Mouse (Mus musculus) thymus, postnatal 0 days (tissue): ENCODE data around the gene Fthl17a. TPM values are rescaled to one million over a fixed set of nuclear protein-coding genes. Genes with fewer than 3 reads are reported as not detected.
A peak's percentile ranks its signal among the peaks of the same experiment; 100 is the strongest.

Experiments
- DNase-seq: peaks from one replicate; pipeline ENCODE4 v3.0.0-alpha.2; 2015; ENCODE audit warnings: low spot score
- polyA plus RNA-seq: library from polyadenylated mRNA; unstranded; fragments of >200 nt; fragmentation: Nextera tagmentation; extraction: Ambion mirVana; gene quantifications from 2 replicates; pipeline ENCODE4 v1.2.1, GENCODE M21; 2015

The Fthl17a gene
- polyA plus RNA-seq, result 0.17 TPM in 1 of 2 replicates, not detected in the other

- no peak for DNase-seq
These were observed at the start of gene Fthl17a for GRCm38 (mm10) chrX:85249379-85249778. Gene Fthl17a (plus strand): TSS chrX:85249679.

DNA sequence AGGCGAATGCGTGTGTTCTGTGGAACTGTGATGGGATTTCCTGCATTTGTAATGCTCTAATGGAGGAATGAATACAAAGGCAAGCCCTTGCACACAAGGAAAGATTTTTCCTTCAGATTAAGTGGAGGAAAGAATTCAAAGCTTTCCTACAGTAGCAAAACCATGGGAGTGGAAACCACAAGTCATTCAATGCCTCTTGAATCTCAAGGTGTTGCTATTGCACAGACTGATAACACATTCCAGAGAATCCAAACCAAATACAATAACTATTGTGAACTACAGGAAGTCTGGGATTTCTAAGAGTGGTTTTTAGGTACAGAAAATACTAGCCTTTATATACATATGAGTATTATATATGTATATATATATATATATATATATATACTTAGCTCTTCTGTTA is 42.5 kb upstream of the Fthl17a start:
- no peak for DNase-seq

GRCm38 (mm10) chrX:85226883-85227282 is 22.6 kb upstream of the Fthl17a start:
- peak; percentile 20 for DNase-seq

DNA sequence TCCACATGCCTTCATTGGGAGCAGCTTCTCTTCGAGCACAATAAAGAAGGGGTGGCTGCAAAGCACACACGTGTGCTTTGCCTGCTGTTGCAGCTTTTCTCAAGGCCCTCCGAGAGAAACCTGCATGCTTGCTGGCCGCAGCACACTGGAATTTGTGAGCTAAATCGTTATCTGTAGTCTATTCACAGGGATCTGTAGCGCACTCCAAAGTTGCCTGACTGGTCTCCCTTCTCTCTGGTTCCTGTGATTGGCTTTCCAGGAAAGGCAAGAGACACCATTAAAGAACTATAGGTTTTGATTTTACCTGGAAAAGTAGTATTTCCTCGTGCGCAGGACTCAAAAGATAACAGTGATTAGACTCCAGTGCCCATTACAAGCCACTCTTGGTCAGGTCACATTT is 22.3 kb downstream of the Fthl17a start:
- no peak for DNase-seq

- no peak for DNase-seq
These were observed 22.8 kb downstream of the Fthl17a start for GRCm38 (mm10) chrX:85272296-85272695.

DNA sequence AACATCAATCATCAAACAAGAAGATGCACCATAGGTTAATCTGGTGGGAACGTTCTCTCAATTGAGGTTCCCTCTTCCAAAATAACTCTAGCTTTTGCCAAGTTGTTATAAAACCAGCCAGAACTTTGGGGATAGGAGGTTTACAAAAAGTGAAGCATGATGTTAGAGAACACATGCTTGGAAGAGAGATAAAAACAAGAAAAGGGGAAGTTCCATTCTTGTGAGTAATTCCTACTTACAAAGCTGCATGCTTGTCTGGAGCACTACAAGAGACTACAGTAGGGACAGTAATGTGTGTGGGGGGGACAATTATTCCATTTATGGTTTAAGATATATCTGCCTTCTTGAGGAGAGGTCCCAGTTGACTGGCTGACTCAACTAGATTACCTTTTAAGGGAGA is 40.4 kb downstream of the Fthl17a start:
- DNase-seq, result no peak

GRCm38 (mm10) chrX:85292781-85293180 is 43.3 kb downstream of the Fthl17a start:
- no peak for DNase-seq

DNA sequence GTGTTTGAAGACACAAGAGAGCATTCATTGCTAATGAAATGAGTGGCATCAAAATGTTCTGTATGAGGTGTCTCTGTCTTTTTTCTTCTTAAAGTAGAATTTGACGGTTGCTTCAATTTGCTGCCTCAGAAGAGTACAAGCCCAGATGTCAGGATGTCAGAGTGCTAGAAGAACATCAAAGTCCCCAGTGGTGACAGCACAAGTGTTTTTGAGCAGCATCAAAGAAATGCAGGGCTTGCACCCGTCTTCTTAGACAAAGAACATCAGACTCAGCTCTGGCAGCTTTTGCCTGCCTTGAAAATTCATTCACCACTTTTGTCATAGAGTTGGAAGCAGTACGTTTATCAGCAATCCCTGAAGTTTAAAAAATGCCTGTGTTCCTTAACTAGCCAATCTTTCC is 44.5 kb downstream of the Fthl17a start:
- peak; percentile 74 for DNase-seq

DNA sequence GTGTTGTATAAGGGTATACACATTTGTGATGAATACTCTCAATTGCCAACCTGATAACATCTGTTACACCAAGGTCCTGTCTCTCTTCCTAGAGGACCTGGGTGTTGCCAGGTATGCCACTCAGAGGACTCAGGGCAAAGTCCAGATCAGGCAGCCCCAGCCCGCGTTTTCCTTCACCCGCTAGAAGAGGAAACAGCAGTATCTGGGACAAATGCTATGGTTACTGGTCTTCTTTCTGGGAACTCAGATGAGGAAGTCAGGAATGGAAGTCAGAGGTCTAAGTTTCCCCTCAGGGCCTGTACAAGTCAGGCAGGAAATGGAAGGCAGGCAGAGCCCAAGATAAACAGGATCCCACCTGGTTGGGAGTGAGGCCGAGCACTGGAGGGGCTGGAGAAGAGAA is 55.2 kb downstream of the Fthl17a start:
- DNase-seq, result no peak

DNA sequence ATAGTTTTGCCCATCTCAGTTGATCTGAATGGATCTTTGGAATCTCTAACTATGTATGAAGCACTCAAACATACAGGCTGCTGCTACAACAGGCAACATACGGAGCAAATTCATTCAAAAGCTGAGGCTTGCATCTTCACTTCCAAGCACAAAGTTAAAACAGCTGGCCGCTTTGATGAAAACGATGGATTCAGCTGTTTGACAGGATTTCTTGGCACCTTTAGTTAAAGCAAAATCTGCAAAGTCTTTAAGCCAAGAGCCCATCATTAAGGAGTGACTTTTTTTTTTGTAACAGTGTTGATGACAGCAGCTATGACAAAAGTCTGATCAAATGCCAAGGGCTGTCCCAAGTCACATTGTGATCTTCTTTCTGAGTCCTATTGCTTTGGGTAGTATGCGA is 69.1 kb downstream of the Fthl17a start:
- DNase-seq, result no peak

DNA sequence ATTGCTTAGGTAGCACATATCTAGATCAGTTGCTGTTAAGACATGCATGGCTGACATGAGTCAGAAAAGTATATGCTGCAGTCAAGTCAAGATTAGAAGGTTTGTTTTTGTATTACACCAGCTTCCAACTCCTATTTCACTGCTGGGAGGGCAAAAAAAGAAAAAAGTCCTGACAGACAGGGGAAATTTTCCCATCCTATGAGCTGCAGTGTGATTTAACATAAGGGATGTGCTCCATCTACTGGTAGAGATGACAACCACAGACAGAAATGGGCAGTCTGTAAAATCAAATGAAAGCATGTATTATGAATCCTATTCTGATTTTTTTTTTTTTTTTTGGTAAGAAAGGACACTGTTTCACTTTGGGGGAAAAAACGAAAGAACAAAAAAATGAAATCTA is 69.7 kb downstream of the Fthl17a start:
- DNase-seq, result peak; percentile 17
